Mouse (Mus musculus) myocyte (in vitro differentiated cells): ENCODE data around the gene Fbxw4. TPM values are rescaled to one million over a fixed set of nuclear protein-coding genes. Genes with fewer than 3 reads are reported as not detected.

Experiments
- H3K27me3 ChIP-seq: one replicate; pipeline ENCODE4 v1.6.1; 2011; ENCODE audit not compliant: control insufficient read depth, insufficient read depth, insufficient read length
- H3K36me3 ChIP-seq: one replicate; pipeline ENCODE4 v1.6.1; 2011; ENCODE audit not compliant: control insufficient read depth, insufficient read depth
- H3K4me2 ChIP-seq: one replicate; pipeline ENCODE4 v1.6.1; 2011; ENCODE audit warnings: low read depth, control low read depth
- H3K4me3 ChIP-seq: one replicate; pipeline ENCODE4 v1.5.1; 2011; ENCODE audit warnings: mild to moderate bottlenecking, control low read depth, moderate library complexity
- H3K79me2 ChIP-seq: one replicate; pipeline ENCODE4 v1.6.1; 2011; ENCODE audit not compliant: control insufficient read depth, insufficient read depth
- H3ac ChIP-seq: one replicate; pipeline ENCODE4 v1.6.1; 2011; ENCODE audit not compliant: control insufficient read depth, insufficient read length
- CEBPB ChIP-seq: IDR thresholded peaks from 2 replicates; pipeline ENCODE4 v1.6.1; 2011; ENCODE audit warnings: mild to moderate bottlenecking, moderate library complexity; ENCODE audit not compliant: poor library complexity, insufficient read depth, severe bottlenecking
- E2F4 ChIP-seq: IDR thresholded peaks from one replicate; pipeline ENCODE4 v1.6.1; 2011; ENCODE audit warnings: mild to moderate bottlenecking, control low read depth, moderate library complexity; ENCODE audit not compliant: insufficient read depth
- MAX ChIP-seq: IDR thresholded peaks from one replicate; pipeline ENCODE4 v1.6.1; 2011; ENCODE audit warnings: low read depth, mild to moderate bottlenecking, control low read depth
- MYOD1 ChIP-seq, 3 experiments: IDR thresholded peaks; one replicate each; pipeline ENCODE4 v1.6.1; 2011; ENCODE audit warnings: control low read depth in 2 of 3, low read depth in 2 of 3, mild to moderate bottlenecking in 2 of 3, moderate library complexity in 1 of 3; ENCODE audit not compliant: insufficient read length in 2 of 3, control insufficient read depth in 1 of 3
- MYOG ChIP-seq, 3 experiments: IDR thresholded peaks; one replicate each; pipeline ENCODE4 v1.6.1; 2011; ENCODE audit warnings: control low read depth in 2 of 3, low read depth in 2 of 3, mild to moderate bottlenecking in 2 of 3; ENCODE audit not compliant: insufficient read length in 2 of 3, control insufficient read depth in 1 of 3, insufficient read depth in 1 of 3
- POLR2A ChIP-seq: IDR thresholded peaks from one replicate; pipeline ENCODE4 v1.6.1; 2011; ENCODE audit warnings: low read depth, mild to moderate bottlenecking, control low read depth, moderate library complexity; ENCODE audit not compliant: insufficient read length
- POLR2AphosphoS2 ChIP-seq: IDR thresholded peaks from one replicate; pipeline ENCODE4 v1.6.1; 2011; ENCODE audit warnings: low read depth, control low read depth; ENCODE audit not compliant: insufficient read length
- REST ChIP-seq: IDR thresholded peaks from one replicate; pipeline ENCODE4 v1.6.1; 2011; ENCODE audit warnings: mild to moderate bottlenecking, control low read depth, moderate library complexity; ENCODE audit not compliant: insufficient read depth, insufficient read length
- SRF ChIP-seq: IDR thresholded peaks from one replicate; pipeline ENCODE4 v1.6.1; 2011; ENCODE audit warnings: low read depth; ENCODE audit not compliant: control insufficient read depth, insufficient read length
- TCF12 ChIP-seq: IDR thresholded peaks from one replicate; pipeline ENCODE4 v1.6.1; 2011; ENCODE audit warnings: mild to moderate bottlenecking, control low read depth; ENCODE audit not compliant: poor library complexity, insufficient read depth, severe bottlenecking
- TCF3 ChIP-seq: IDR thresholded peaks from one replicate; pipeline ENCODE4 v1.6.1; 2011; ENCODE audit warnings: low read depth, control low read depth; ENCODE audit not compliant: insufficient read length
- USF1 ChIP-seq: IDR thresholded peaks from one replicate; pipeline ENCODE4 v1.6.1; 2011; ENCODE audit warnings: low read depth, mild to moderate bottlenecking, control low read depth, moderate library complexity
- polyA plus RNA-seq: library from polyadenylated mRNA; unstranded; fragments of >200 nt; fragmentation: generic; extraction: Trizol; gene quantifications from one replicate; pipeline ENCODE4 v1.2.1, GENCODE M21; 2012; ENCODE audit warnings: missing spikeins

Gene Fbxw4
- polyA plus RNA-seq, 1 experiment: 37.0 TPM

GRCm38 (mm10) chr19:45631584-45631983 is 28.5 kb downstream of the Fbxw4 start:
- no peak overlapping the region for H3K4me2 ChIP-seq
- H3K79me2 ChIP-seq: no peaks in the 10 kb centered on the region
- peaks cover 12% of the 10 kb centered on the region for H3K36me3 ChIP-seq
- no peaks in the 10 kb centered on the region for H3K27me3 ChIP-seq
- H3ac ChIP-seq: no peak overlapping the region
- TF ChIP-seq SRF (no peak), MYOD1 (IDR thresholded peaks at IDR 0.05; ENCODE audit: control insufficient read depth in 1 of 3, insufficient read length in 2 of 3, low read depth in 2 of 3) (no peak), REST (no peak), MAX (no peak), TCF12 (no peak), E2F4 (no peak), POLR2A (no peak), MYOG (IDR thresholded peaks at IDR 0.05; ENCODE audit: control insufficient read depth in 1 of 3, insufficient read depth in 1 of 3, insufficient read length in 2 of 3, low read depth in 2 of 3) (no peak), POLR2AphosphoS2 (no peak), USF1 (no peak), TCF3 (no peak), CEBPB (no peak)
- H3K4me3 ChIP-seq: no peak overlapping the region

DNA sequence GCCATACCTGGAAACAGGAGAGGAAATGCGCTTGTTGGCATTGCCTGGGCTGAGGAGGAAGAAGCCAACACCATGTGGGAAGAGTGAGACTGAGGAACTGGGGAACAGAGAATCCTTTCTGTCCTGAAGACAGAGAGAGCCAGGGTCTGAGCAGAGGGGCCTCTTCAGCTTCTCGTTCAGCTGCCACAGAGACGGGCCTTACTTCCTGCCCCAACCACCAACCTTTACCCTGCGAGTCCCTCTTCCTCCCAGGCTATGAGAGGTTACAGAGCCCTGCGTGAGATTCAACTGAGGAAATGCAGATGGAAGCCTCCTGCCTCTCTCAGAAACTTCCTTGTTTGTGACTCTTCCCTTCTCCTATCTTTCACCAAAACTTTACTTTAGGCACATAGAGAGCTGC is 29.2 kb downstream of the Fbxw4 start:
- H3K4me3 ChIP-seq: no peak overlapping the region
- H3K27me3 ChIP-seq: no peaks in the 10 kb centered on the region
- H3K4me2 ChIP-seq: no peak overlapping the region
- H3ac ChIP-seq: no peak overlapping the region
- peaks cover 12% of the 10 kb centered on the region for H3K36me3 ChIP-seq
- TF ChIP-seq TCF12 (no peak), POLR2A (no peak)
- H3K79me2 ChIP-seq: no peaks in the 10 kb centered on the region

- TF ChIP-seq MYOD1 (IDR thresholded peaks at IDR 0.05; ENCODE audit: control insufficient read depth in 1 of 3, insufficient read length in 2 of 3, low read depth in 2 of 3): no peak
- TF ChIP-seq REST: no peak
- TF ChIP-seq TCF3: no peak
- no peak for TF ChIP-seq CEBPB
- no peak for TF ChIP-seq POLR2A
- TF ChIP-seq POLR2AphosphoS2: no peak
- TF ChIP-seq MYOG (IDR thresholded peaks at IDR 0.05; ENCODE audit: control insufficient read depth in 1 of 3, insufficient read depth in 1 of 3, insufficient read length in 2 of 3, low read depth in 2 of 3): no peak
- no peak for TF ChIP-seq MAX
- no peak for TF ChIP-seq TCF12
- TF ChIP-seq USF1: no peak
- TF ChIP-seq E2F4: no peak
- TF ChIP-seq SRF: no peak
Measured at GRCm38 (mm10) chr19:45629219-45629618, 30.9 kb downstream of the Fbxw4 start.

DNA sequence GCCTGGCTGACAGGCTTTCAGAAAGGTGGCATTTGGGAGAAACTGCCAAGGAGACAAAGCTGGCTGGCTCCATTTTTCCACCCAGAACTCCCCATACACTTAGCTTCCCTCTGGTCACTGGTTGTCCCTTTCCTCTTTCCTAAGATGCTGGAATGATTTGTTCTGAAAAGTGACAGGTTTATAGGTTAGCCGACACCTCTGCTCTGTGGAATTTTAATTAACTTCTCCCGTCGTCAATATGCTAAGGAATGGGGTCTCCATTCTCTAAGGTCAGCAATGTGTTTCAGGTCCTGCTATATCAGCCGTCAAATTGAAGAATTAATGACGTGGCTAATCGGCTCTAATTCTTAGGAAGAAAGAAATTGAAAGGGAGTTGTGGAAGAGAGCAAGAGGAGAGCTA is 31.5 kb downstream of the Fbxw4 start:
- Histone ChIP-seq H3K79me2 (no peaks in the 10 kb centered on the region), H3ac (no peak overlapping the region), H3K36me3 (peaks cover 7% of the 10 kb centered on the region), H3K4me3 (no peak overlapping the region), H3K27me3 (no peaks in the 10 kb centered on the region), H3K4me2 (no peak overlapping the region)
- TF ChIP-seq MYOD1 (IDR thresholded peaks at IDR 0.05; ENCODE audit: control insufficient read depth in 1 of 3, insufficient read length in 2 of 3, low read depth in 2 of 3) (no peak), REST (no peak), MYOG (IDR thresholded peaks at IDR 0.05; ENCODE audit: control insufficient read depth in 1 of 3, insufficient read depth in 1 of 3, insufficient read length in 2 of 3, low read depth in 2 of 3) (no peak), MAX (no peak), TCF3 (no peak), POLR2A (no peak), USF1 (no peak), SRF (no peak)

More at GRCm38 (mm10) chr19:45629219-45629618, 30.9 kb downstream of the Fbxw4 start:
- Histone ChIP-seq H3K4me3 (no peak overlapping the region), H3K27me3 (no peaks in the 10 kb centered on the region), H3K36me3 (peaks cover 12% of the 10 kb centered on the region), H3ac (no peak overlapping the region), H3K4me2 (no peak overlapping the region), H3K79me2 (no peaks in the 10 kb centered on the region)

DNA sequence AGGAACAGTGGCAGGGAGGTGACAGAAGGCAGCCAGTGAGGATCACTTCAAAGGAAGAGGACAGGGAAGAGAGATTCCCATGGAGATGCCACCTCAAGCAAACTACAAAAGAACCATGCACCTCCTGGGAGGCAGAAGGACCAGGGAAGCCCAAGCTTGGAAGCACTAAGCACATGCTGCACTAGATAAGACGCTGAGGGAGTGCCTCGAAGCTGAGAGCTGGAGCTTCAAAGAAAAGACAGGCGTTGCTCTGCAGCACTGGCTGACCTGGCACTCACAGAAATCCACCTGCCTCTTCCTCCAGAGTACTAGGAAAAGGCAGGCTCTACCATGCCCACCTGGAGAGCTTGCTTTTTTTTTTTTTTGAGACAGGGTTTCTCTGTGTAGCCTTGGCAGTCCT is 33.1 kb downstream of the Fbxw4 start:
- Histone ChIP-seq H3K36me3 (no peaks in the 10 kb centered on the region), H3K79me2 (no peaks in the 10 kb centered on the region), H3K4me2 (no peak overlapping the region), H3ac (no peak overlapping the region), H3K4me3 (no peak overlapping the region), H3K27me3 (no peaks in the 10 kb centered on the region)
- no peak for TF ChIP-seq USF1
- TF ChIP-seq REST: no peak
- TF ChIP-seq MYOG (IDR thresholded peaks at IDR 0.05; ENCODE audit: control insufficient read depth in 1 of 3, insufficient read depth in 1 of 3, insufficient read length in 2 of 3, low read depth in 2 of 3): no peak
- TF ChIP-seq MYOD1 (IDR thresholded peaks at IDR 0.05; ENCODE audit: control insufficient read depth in 1 of 3, insufficient read length in 2 of 3, low read depth in 2 of 3): no peak
- TF ChIP-seq POLR2AphosphoS2: no peak
- TF ChIP-seq TCF12: no peak
- no peak for TF ChIP-seq POLR2A
- TF ChIP-seq E2F4: no peak
- TF ChIP-seq MAX: no peak
- TF ChIP-seq CEBPB: no peak
- no peak for TF ChIP-seq TCF3
- no peak for TF ChIP-seq SRF
